8 mouse cellular contexts compared by ENCODE assay signal in the genomic region with DNA sequence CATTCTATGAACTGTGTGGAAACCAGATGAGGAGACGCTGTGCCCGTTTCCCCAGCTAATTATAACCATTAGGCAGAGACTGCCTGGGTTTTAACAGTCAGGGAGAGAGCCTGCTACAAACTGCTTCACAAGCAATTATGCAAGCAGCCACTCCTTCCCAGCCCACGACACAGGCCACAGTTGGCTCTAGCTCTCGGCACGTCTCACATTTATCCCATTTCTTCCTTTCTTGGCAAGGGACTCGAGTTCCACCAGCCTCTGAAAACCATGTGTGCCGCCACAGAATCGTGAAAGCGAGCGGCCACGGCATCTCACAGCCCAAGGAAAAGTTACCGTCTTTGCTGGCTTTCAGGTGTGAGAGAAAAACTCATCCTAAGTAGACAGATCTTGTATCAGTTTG. TPM values are rescaled to one million over a fixed set of nuclear protein-coding genes. Genes with fewer than 3 reads are reported as not detected.
DNase-seq lines count a peak whose midpoint lies in the region; ATAC-seq lines count a peak whose summit lies in the region.

No protein-coding gene starts in this region.

- ATAC-seq in erythroblast, adult 5-6 weeks (replicated peaks; ENCODE audit: low FRiP score, poor library complexity, severe bottlenecking) = no peak

- peak; percentile 82 for DNase-seq in 3T3-L1 (ENCODE audit: low read depth, low spot score)
- peak; percentile 47 for DNase-seq in adrenal gland, postnatal 14 days
- peak; percentile 63 to 70 for DNase-seq in heart, adult 18-20 months
- DNase-seq in layer of hippocampus, adult 8-10 months (ENCODE audit: low spot score in 2 of 2) = peak; percentile 71 to 74
- peak; percentile 58 for DNase-seq in lung, postnatal 36 days
- DNase-seq in spleen, adult 18-20 months = no peak
- DNase-seq in testis, postnatal 10 days (ENCODE audit: low spot score) = no peak

RNA-seq across cellular contexts. Expression of a gene that starts 5.5 kb away (rescaled TPM):
- total RNA-seq in adrenal gland, postnatal 14 days (2021) = 70.2 and 82.4 TPM in 2 replicates
- total RNA-seq in heart, adult 18-20 months (2021) = 10 to 100 TPM; 20.8 to 25.6 TPM
- total RNA-seq in layer of hippocampus, adult 8-10 months (2022) = 1 to 10 TPM; 3.1 to 5.4 (median 4.3) TPM
- 0.21 TPM in 1 of 2 replicates, not detected in the other for total RNA-seq in erythroblast, adult 5-6 weeks (2015; ENCODE audit: low replicate concordance)
- 0.14 TPM in 1 of 2 replicates, not detected in the other for total RNA-seq in erythroblast, adult 5-6 weeks (2017; ENCODE audit: low replicate concordance)

Comparison
In these comparisons a context has a peak if more than half of its experiments do, and no peak if none do; other contexts are left out.
1. DNase-seq: peak in 3T3-L1 (single experiment), adrenal gland, postnatal 14 days (single experiment), heart, adult 18-20 months (2 of 2), layer of hippocampus, adult 8-10 months (2 of 2) and lung, postnatal 36 days (single experiment); none in spleen, adult 18-20 months (0 of 2) and testis, postnatal 10 days (single experiment).